Mouse (Mus musculus) forebrain, embryonic 14.5 days (tissue): ENCODE measurements at regions not wholly inside any gene's neighbourhood (a gene's known extent, or its start where the extent isn't known, plus 50 kb on each side); places are given as distances from the start of the nearest gene placed in this dataset.

Experiments
- ATAC-seq: fragments of 200-750 bp; cut with Nextera tagmentation; 2 replicates; pipeline ENCODE4 v1.8.0; 2017; ENCODE audit warnings: mild to moderate bottlenecking, moderate library complexity
- DNase-seq: peaks from one replicate; pipeline ENCODE4 v3.0.0-alpha.2; 2015; ENCODE audit warnings: low spot score
- H3K27ac ChIP-seq: fragments of 300-500 bp; sonication (generic); 2 replicates; pipeline ENCODE4 v1.5.1; 2014; ENCODE audit warnings: low read depth, mild to moderate bottlenecking, control low read depth, low read length, moderate library complexity
- H3K27me3 ChIP-seq: fragments of 300-500 bp; sonication (generic); replicated peaks from 2 replicates; pipeline ENCODE4 v1.6.1; 2014; ENCODE audit warnings: low read length, control low read depth, mixed read lengths; ENCODE audit not compliant: control insufficient read depth, insufficient read depth
- H3K36me3 ChIP-seq: fragments of 300-500 bp; sonication (generic); 2 replicates; pipeline ENCODE4 v1.6.1; 2014; ENCODE audit warnings: low read length, control low read depth; ENCODE audit not compliant: control insufficient read depth, insufficient read depth
- H3K4me1 ChIP-seq: fragments of 300-500 bp; sonication (generic); 2 replicates; pipeline ENCODE4 v1.6.1; 2014; ENCODE audit warnings: antibody characterized with exemption, low read length, control low read depth; ENCODE audit not compliant: control insufficient read depth, insufficient read depth
- H3K4me2 ChIP-seq: fragments of 300-500 bp; sonication (generic); 2 replicates; pipeline ENCODE4 v1.6.1; 2014; ENCODE audit warnings: mild to moderate bottlenecking, control low read depth, low read length
- H3K4me3 ChIP-seq: fragments of 300-500 bp; sonication (generic); 2 replicates; pipeline ENCODE4 v1.5.1; 2014; ENCODE audit warnings: low read depth, low read length, control low read depth
- H3K9ac ChIP-seq: fragments of 300-500 bp; sonication (generic); 2 replicates; pipeline ENCODE4 v1.6.1; 2014; ENCODE audit warnings: mild to moderate bottlenecking, low read length, control low read depth, moderate library complexity
- H3K9me3 ChIP-seq: fragments of 300-500 bp; sonication (generic); replicated peaks from 2 replicates; pipeline ENCODE4 v1.6.1; 2016; ENCODE audit warnings: low read length, control low read depth, mixed read lengths; ENCODE audit not compliant: control insufficient read depth
- WGBS: fragments of 180-500 bp; shearing (Covaris S2); extraction: QIAGEN DNeasy Blood & Tissue Kit; methylation state at CpG from one replicate; pipeline ENCODE4 v1.1.7; 2014; 5-methylcytosine and 5-hydroxymethylcytosine counted together

DNA sequence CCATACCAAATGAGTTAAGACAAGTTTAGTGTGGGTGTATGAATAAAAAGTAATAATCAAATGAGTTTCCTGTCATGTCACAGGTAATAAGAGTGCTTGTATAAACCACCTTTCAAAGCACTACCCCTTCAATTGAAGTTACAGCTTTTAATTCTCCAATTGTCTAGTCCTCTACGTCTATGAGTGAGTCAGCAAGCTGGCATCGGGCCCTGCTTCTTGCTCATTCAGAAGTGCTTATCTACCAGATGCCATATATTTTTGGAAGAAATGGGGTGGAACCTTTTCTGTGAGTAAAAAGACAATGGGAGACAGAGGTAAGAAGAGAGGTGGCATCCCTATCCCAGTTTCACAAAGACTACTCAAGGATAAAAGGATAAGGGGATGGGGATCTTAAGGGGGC lies 105.7 kb downstream of the Btc start:
- Histone ChIP-seq H3K36me3 (no peaks in the 10 kb centered on the region), H3K4me1 (no peaks in the 10 kb centered on the region), H3K9me3 (no peaks in the 10 kb centered on the region), H3K27me3 (no peaks in the 10 kb centered on the region), H3K9ac (no peak overlapping the region), H3K27ac (no peak overlapping the region), H3K4me3 (no peak overlapping the region), H3K4me2 (no peak overlapping the region)
- no peak for ATAC-seq
- WGBS: 68% methylated on average over 2 of the region's 2 CpGs
- no peak for DNase-seq

DNA sequence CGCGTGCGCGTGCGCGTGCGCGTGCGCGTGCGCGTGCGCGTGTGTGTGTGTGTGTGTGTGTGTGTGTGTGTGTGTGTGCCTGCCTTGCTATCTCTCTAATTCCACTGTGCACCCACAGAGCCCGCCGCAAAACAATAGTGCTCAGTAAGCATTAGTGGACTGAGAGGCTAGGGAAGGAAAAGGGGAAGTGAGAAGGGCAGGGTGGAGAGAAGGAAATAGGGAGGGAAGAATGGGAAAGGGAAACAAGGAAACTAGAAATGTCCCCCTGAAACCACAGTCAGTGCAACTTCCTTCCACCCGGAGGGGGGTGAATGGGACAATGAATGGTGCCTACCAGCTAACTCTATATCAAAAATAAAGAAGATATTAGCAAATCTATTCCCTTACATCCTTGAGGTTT lies 100.7 kb downstream of the Btc start:
- Histone ChIP-seq H3K9me3 (no peaks in the 10 kb centered on the region), H3K27me3 (no peaks in the 10 kb centered on the region), H3K9ac (no peak overlapping the region), H3K27ac (no peak overlapping the region), H3K4me2 (no peak overlapping the region), H3K4me3 (no peak overlapping the region), H3K36me3 (no peaks in the 10 kb centered on the region), H3K4me1 (no peaks in the 10 kb centered on the region)
- WGBS: 92% methylated on average over 17 of the region's 17 CpGs
- no peak for ATAC-seq
- DNase-seq: no peak

DNA sequence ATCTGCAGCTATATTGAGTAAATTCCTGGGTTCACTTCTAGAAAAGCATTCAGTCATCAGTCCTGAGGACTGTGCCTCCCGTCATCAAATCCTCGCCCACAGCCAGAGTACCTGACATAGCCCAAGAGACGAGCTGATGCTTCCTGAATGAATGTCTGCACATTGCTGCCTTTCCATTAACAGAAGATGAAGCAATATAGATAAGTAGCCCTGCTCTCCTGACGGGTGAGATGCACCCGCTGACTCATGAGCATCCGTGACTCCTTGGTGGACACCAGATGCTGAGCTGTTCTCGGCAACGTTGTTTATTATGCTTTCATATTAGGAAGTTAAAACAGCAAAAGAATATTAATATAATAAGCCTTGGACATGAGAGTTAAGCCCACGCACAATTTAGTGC lies 99.9 kb downstream of the Btc start:
- no peak overlapping the region for H3K27ac ChIP-seq
- ATAC-seq: no peak

DNA sequence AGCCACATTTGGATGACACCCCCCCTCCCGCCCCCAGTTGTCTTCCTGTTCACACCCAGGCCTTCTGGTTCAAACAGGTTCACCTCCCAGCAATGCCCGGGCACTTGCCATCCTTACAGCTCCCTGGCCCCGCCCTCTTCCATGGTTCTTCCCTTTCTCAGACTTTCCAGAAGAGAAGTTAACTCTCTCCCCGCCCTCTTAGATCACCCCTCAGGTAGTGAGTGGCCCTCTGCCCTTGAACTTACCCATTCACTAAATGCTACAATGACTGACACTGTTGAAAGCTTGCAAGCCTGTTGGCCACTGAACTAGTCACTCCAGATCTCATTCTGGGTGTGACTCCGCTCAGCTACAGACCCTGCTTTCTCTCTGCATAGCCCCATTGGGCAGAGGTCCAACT lies 99.1 kb downstream of the Btc start:
- no peak overlapping the region for H3K9ac ChIP-seq
- no peak overlapping the region for H3K4me2 ChIP-seq
- no peak overlapping the region for H3K4me3 ChIP-seq
- no peaks in the 10 kb centered on the region for H3K27me3 ChIP-seq
- DNase-seq (peak; percentile 21), ATAC-seq (no peak)
- WGBS: 77% methylated on average over 5 of the region's 5 CpGs
- H3K4me1 ChIP-seq: no peaks in the 10 kb centered on the region
- no peaks in the 10 kb centered on the region for H3K36me3 ChIP-seq
- no peaks in the 10 kb centered on the region for H3K9me3 ChIP-seq
- H3K27ac ChIP-seq: no peak overlapping the region

More for the DNA sequence above, 99.9 kb downstream of the Btc start:
- Histone ChIP-seq H3K4me3 (no peak overlapping the region), H3K4me1 (no peaks in the 10 kb centered on the region), H3K9ac (no peak overlapping the region), H3K27me3 (no peaks in the 10 kb centered on the region), H3K4me2 (no peak overlapping the region), H3K36me3 (no peaks in the 10 kb centered on the region), H3K9me3 (no peaks in the 10 kb centered on the region)
- 91% methylated on average over 9 of the region's 9 CpGs for WGBS
- no peak for DNase-seq

DNA sequence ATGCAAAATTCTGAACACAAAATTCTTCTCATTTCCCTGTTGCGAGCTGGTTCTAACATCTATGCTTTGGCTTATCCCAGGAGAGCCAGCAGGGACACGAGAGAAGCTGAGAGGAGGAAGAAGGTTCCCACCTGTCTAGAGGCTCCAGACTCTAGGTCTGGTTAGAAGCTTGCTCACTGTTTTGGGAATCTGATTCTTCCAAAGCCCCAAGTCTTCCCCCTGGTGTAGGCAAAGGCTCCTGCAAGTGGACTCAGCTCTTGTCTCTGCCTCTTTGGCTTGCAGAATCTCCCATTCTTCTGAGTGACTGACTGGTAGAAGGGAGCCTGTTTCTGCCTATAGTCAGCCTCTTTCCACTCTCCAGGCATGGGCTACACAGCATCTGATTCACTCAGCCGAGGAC lies 95.8 kb downstream of the Btc start:
- Histone ChIP-seq H3K9ac (no peak overlapping the region), H3K27me3 (no peaks in the 10 kb centered on the region), H3K27ac (no peak overlapping the region), H3K9me3 (no peaks in the 10 kb centered on the region), H3K36me3 (no peaks in the 10 kb centered on the region), H3K4me3 (no peak overlapping the region), H3K4me2 (no peak overlapping the region), H3K4me1 (no peaks in the 10 kb centered on the region)
- DNase-seq (no peak), ATAC-seq (no peak)
- WGBS: 80% methylated on average over 3 of the region's 3 CpGs
